Mouse (Mus musculus): ENCODE measurements around the gene Sarm1.

DNA sequence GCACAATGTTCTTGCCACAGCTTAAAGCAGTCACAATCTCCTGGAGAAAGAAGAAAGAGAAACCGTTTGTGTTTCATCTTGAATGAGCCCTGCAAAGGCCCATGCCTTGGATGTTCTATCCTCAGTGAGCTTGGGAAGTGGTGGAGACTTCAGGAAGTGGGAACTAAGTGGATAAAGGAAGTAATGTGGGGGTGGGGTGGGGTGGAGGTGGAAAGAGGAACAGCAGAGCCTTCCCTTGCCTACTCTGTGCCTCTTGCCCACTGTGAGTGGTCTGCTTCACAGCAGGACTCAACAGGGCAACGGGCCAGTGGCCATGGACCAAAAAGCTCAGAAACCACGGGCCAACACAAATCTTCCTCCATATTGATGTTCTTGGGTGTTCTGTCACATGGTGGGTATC lies 22.3 kb downstream of the Sarm1 start:
- TF ChIP-seq CTCF (IDR thresholded peaks at IDR 0.05; ENCODE audit: low read depth) (no peak), EP300 (IDR thresholded peaks at IDR 0.05; ENCODE audit: low read depth) (no peak)

Measured in liver, postnatal 0 days (tissue).